Mouse (Mus musculus) cerebellum, adult 2 months (tissue): ENCODE results near the gene St6galnac4.

Experiments
- CTCF ChIP-seq: fragments of 200-500 bp; IDR thresholded peaks from 2 replicates; pipeline ENCODE4 v1.5.1; 2011; ENCODE audit warnings: low read depth, mild to moderate bottlenecking, control low read depth, low read length, moderate library complexity, borderline replicate concordance; ENCODE audit not compliant: insufficient read depth
- POLR2A ChIP-seq: fragments of 200-500 bp; IDR thresholded peaks from 2 replicates; pipeline ENCODE4 v1.6.1; 2011; ENCODE audit warnings: low read length, control low read depth, borderline replicate concordance; ENCODE audit not compliant: insufficient read depth

DNA sequence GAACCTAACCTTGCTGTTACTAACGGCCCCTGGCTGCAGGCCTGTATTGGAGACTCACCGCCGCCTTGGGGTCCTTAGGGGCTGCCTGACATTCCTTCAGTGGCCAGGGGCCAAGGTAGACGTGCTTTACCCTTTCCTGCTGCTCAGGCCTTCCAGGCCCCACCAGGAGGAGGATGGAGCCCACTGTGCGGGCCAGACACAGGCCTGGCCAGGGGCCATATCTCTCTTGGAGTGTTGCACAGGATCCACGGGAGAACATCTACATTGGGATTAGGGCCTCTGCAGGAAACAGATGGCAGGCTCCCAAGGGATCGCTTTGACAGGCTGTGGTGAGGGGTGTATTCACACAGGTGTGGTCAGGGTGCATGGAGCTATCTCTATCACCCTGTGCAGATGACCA lies 55.9 kb downstream of the St6galnac4 start:
- no peak for TF ChIP-seq CTCF
- TF ChIP-seq POLR2A: no peak
